Mouse (Mus musculus) MEL (cell line): Measurements from ENCODE around the gene Tff3. TPM values are rescaled to one million over a fixed set of nuclear protein-coding genes. Genes with fewer than 3 reads are reported as not detected.

Source experiments
- DNase-seq: peaks from one replicate; pipeline ENCODE4 v3.0.0; 2011; ENCODE audit warnings: low read depth, low spot score
- H3K27ac ChIP-seq: 2 replicates; pipeline ENCODE4 v1.5.1; 2012; ENCODE audit warnings: low read depth, mild to moderate bottlenecking, control low read depth, low read length, moderate library complexity; ENCODE audit not compliant: control insufficient read depth
- H3K27me3 ChIP-seq, 2 experiments: fragments of 150-350 bp in 1 of 2; sonication (generic) in 1 of 2; 2 replicates each; pipeline ENCODE4 v1.6.1; 2012; ENCODE audit warnings: low read length in 2 of 2, mild to moderate bottlenecking in 2 of 2, improper control_type of control experiment in 1 of 2, moderate library complexity in 1 of 2; ENCODE audit not compliant: insufficient read depth in 2 of 2, control insufficient read depth in 1 of 2
- H3K36me3 ChIP-seq, 2 experiments: 2 replicates each; pipeline ENCODE4 v1.6.1; 2012 to 2014; ENCODE audit warnings: low read length in 2 of 2, improper control_type of control experiment in 1 of 2, inconsistent platforms in 1 of 2, mild to moderate bottlenecking in 1 of 2; ENCODE audit not compliant: insufficient read depth in 2 of 2, control insufficient read depth in 1 of 2
- H3K4me1 ChIP-seq, 2 experiments: fragments of 150-350 bp in 1 of 2; sonication (generic) in 1 of 2; 2 replicates each; pipeline ENCODE4 v1.6.1; 2012; ENCODE audit warnings: low read length in 2 of 2, improper control_type of control experiment in 1 of 2, mild to moderate bottlenecking in 1 of 2; ENCODE audit not compliant: insufficient read depth in 2 of 2, control insufficient read depth in 1 of 2
- H3K4me3 ChIP-seq, 2 experiments: fragments of 150-350 bp in 1 of 2; sonication (generic) in 1 of 2; 2 replicates each; pipeline ENCODE4 v1.5.1; 2012; ENCODE audit warnings: low read depth in 2 of 2, low read length in 2 of 2, mild to moderate bottlenecking in 2 of 2, moderate library complexity in 2 of 2, control low read depth in 1 of 2, improper control_type of control experiment in 1 of 2; ENCODE audit not compliant: control insufficient read depth in 1 of 2, insufficient read depth in 1 of 2
- H3K79me2 ChIP-seq: 2 replicates; pipeline ENCODE4 v1.6.1; 2012; ENCODE audit warnings: mild to moderate bottlenecking, low read length, moderate library complexity; ENCODE audit not compliant: control insufficient read depth, poor library complexity, insufficient read depth
- H3K9ac ChIP-seq: 2 replicates; pipeline ENCODE4 v1.6.1; 2012; ENCODE audit warnings: low read depth, mild to moderate bottlenecking, control low read depth, low read length, moderate library complexity; ENCODE audit not compliant: control insufficient read depth, poor library complexity, severe bottlenecking
- H3K9me3 ChIP-seq: fragments of 150-350 bp; sonication (generic); replicated peaks from 2 replicates; pipeline ENCODE4 v1.6.1; 2012; ENCODE audit warnings: mild to moderate bottlenecking, low read length, improper control_type of control experiment, moderate library complexity; ENCODE audit not compliant: insufficient read depth
- BHLHE40 ChIP-seq: IDR thresholded peaks from 2 replicates; pipeline ENCODE4 v1.6.1; 2012; ENCODE audit warnings: low read depth, mild to moderate bottlenecking, inconsistent platforms, low read length, improper control_type of control experiment, borderline replicate concordance
- CHD1 ChIP-seq: IDR thresholded peaks from 2 replicates; pipeline ENCODE4 v1.6.1; 2012; ENCODE audit warnings: low read depth, mild to moderate bottlenecking, inconsistent platforms, low read length, improper control_type of control experiment
- CHD2 ChIP-seq: IDR thresholded peaks from 2 replicates; pipeline ENCODE4 v1.6.1; 2011; ENCODE audit warnings: low read length, improper control_type of control experiment
- E2F4 ChIP-seq: IDR thresholded peaks from 2 replicates; pipeline ENCODE4 v1.6.1; 2011; ENCODE audit warnings: low read depth, low read length, improper control_type of control experiment, borderline replicate concordance
- EP300 ChIP-seq, 2 experiments: IDR thresholded peaks; 2 replicates each; pipeline ENCODE4 v1.6.1; 2011; ENCODE audit warnings: improper control_type of control experiment in 2 of 2, low read length in 2 of 2, low read depth in 1 of 2, mild to moderate bottlenecking in 1 of 2
- GATA1 ChIP-seq: IDR thresholded peaks from 2 replicates; pipeline ENCODE4 v1.6.1; 2011; ENCODE audit warnings: low read depth, low read length, improper control_type of control experiment
- JUND ChIP-seq: IDR thresholded peaks from 2 replicates; pipeline ENCODE4 v1.6.1; 2011; ENCODE audit warnings: low read depth, mild to moderate bottlenecking, improper control_type of control experiment, low read length
- MAX ChIP-seq: IDR thresholded peaks from 2 replicates; pipeline ENCODE4 v1.6.1; 2011; ENCODE audit warnings: low read length, improper control_type of control experiment
- MYC ChIP-seq: IDR thresholded peaks from 2 replicates; pipeline ENCODE4 v1.6.1; 2011; ENCODE audit warnings: low read depth, mild to moderate bottlenecking, low read length, improper control_type of control experiment, moderate library complexity
- NELFE ChIP-seq: IDR thresholded peaks from 2 replicates; pipeline ENCODE4 v1.6.1; 2011; ENCODE audit warnings: low read depth, low read length, improper control_type of control experiment
- NRF1 ChIP-seq: IDR thresholded peaks from 2 replicates; pipeline ENCODE4 v1.6.1; 2014; ENCODE audit warnings: low read depth, mild to moderate bottlenecking, inconsistent platforms, low read length, improper control_type of control experiment, moderate library complexity; ENCODE audit not compliant: poor library complexity, insufficient read depth, severe bottlenecking
- POLR2A ChIP-seq, 2 experiments: IDR thresholded peaks; 2 replicates each; pipeline ENCODE4 v1.6.1; 2011 to 2012; ENCODE audit warnings: low read length in 2 of 2, mild to moderate bottlenecking in 2 of 2, control low read depth in 1 of 2, improper control_type of control experiment in 1 of 2, low read depth in 1 of 2, moderate library complexity in 1 of 2; ENCODE audit not compliant: control insufficient read depth in 1 of 2, insufficient read depth in 1 of 2, poor library complexity in 1 of 2
- POLR2AphosphoS2 ChIP-seq: IDR thresholded peaks from 2 replicates; pipeline ENCODE4 v1.6.1; 2011; ENCODE audit warnings: low read length, improper control_type of control experiment
- POLR2AphosphoS5 ChIP-seq: IDR thresholded peaks from 2 replicates; pipeline ENCODE4 v1.6.1; 2012; ENCODE audit warnings: low read depth, borderline replicate concordance, mild to moderate bottlenecking, inconsistent platforms, low read length, moderate library complexity, mixed read lengths
- RAD21 ChIP-seq: IDR thresholded peaks from 2 replicates; pipeline ENCODE4 v1.6.1; 2011; ENCODE audit warnings: mild to moderate bottlenecking, low read depth, low read length, improper control_type of control experiment
- SIN3A ChIP-seq: IDR thresholded peaks from 2 replicates; pipeline ENCODE4 v1.6.1; 2012; ENCODE audit warnings: low read length, improper control_type of control experiment, inconsistent platforms
- SMC3 ChIP-seq: IDR thresholded peaks from 2 replicates; pipeline ENCODE4 v1.6.1; 2011; ENCODE audit warnings: low read depth, low read length, improper control_type of control experiment
- TAL1 ChIP-seq: IDR thresholded peaks from 2 replicates; pipeline ENCODE4 v1.6.1; 2012; ENCODE audit warnings: mild to moderate bottlenecking, inconsistent platforms, low read length, moderate library complexity, mixed read lengths
- TCF12 ChIP-seq: IDR thresholded peaks from 2 replicates; pipeline ENCODE4 v1.6.1; 2014; ENCODE audit warnings: low read depth, mild to moderate bottlenecking, inconsistent platforms, low read length, improper control_type of control experiment, moderate library complexity
- UBTF ChIP-seq: IDR thresholded peaks from 2 replicates; pipeline ENCODE4 v1.6.1; 2012; ENCODE audit warnings: low read depth, mild to moderate bottlenecking, inconsistent platforms, low read length, improper control_type of control experiment, moderate library complexity, borderline replicate concordance; ENCODE audit not compliant: insufficient read depth
- USF1 ChIP-seq: IDR thresholded peaks from 2 replicates; pipeline ENCODE4 v1.6.1; 2014; ENCODE audit warnings: low read depth, mild to moderate bottlenecking, inconsistent platforms, low read length, improper control_type of control experiment, moderate library complexity
- USF2 ChIP-seq, 2 experiments: IDR thresholded peaks; 2 replicates each; pipeline ENCODE4 v1.6.1; 2011 to 2012; ENCODE audit warnings: improper control_type of control experiment in 2 of 2, low read length in 2 of 2, borderline replicate concordance in 1 of 2, inconsistent platforms in 1 of 2, low read depth in 1 of 2, mild to moderate bottlenecking in 1 of 2; ENCODE audit not compliant: insufficient read depth in 1 of 2
- ZC3H11A ChIP-seq: IDR thresholded peaks from 2 replicates; pipeline ENCODE4 v1.6.1; 2012; ENCODE audit warnings: low read depth, mild to moderate bottlenecking, inconsistent platforms, low read length, improper control_type of control experiment
- ZKSCAN1 ChIP-seq: IDR thresholded peaks from 2 replicates; pipeline ENCODE4 v1.6.1; 2012; ENCODE audit warnings: low read depth, mild to moderate bottlenecking, inconsistent platforms, low read length, improper control_type of control experiment, moderate library complexity
- ZNF384 ChIP-seq: IDR thresholded peaks from 2 replicates; pipeline ENCODE4 v1.6.1; 2012; ENCODE audit warnings: low read depth, mild to moderate bottlenecking, inconsistent platforms, low read length, improper control_type of control experiment
- polyA plus RNA-seq, 2 experiments: library from polyadenylated mRNA; stranded (reverse) in 1 of 2; unstranded in 1 of 2; fragments of >175 nt in 1 of 2; fragments of >200 nt in 1 of 2; gene quantifications; 2 replicates each; pipeline versions ENCODE4 v1.2.1 to v1.2.4; 2012; ENCODE audit warnings: low replicate concordance in 2 of 2, low read depth in 1 of 2; ENCODE audit not compliant: insufficient read length in 2 of 2, insufficient read depth in 1 of 2, missing spikeins in 1 of 2
- total RNA-seq: library from RNA; depleted of rRNA; stranded (reverse); fragments of 300-350 nt; gene quantifications from 2 replicates; pipeline ENCODE4 v1.2.3, GENCODE M21; 2012

Tff3 gene
- total and polyA plus RNA-seq, 3 experiments, result not detected

GRCm38 (mm10) chr17:31136821-31137220 is 7.4 kb upstream of the Tff3 start:
- no peaks in the 10 kb centered on the region for H3K9me3 ChIP-seq
- no peaks in the 10 kb centered on the region for H3K36me3 ChIP-seq
- H3K27me3 ChIP-seq, result no peaks in the 10 kb centered on the region; a peak in 1 of 4 replicates
- no peaks in the 10 kb centered on the region for H3K79me2 ChIP-seq
- no peak for DNase-seq
- TF ChIP-seq ZKSCAN1 (no peak), USF2 (IDR thresholded peaks at IDR 0.05; ENCODE audit: borderline replicate concordance in 1 of 2, insufficient read depth in 1 of 2, low read depth in 1 of 2, low read length in 2 of 2) (no peak), CHD2 (no peak), POLR2AphosphoS2 (no peak), SMC3 (no peak), TCF12 (no peak), GATA1 (no peak), POLR2AphosphoS5 (no peak), NRF1 (no peak), EP300 (IDR thresholded peaks at IDR 0.05; ENCODE audit: low read depth in 1 of 2, low read length in 2 of 2) (no peak), RAD21 (no peak), USF1 (no peak), MYC (no peak), NELFE (no peak), SIN3A (no peak), CHD1 (no peak), UBTF (no peak), MAX (no peak), JUND (no peak)
- no peak overlapping the region for H3K4me3 ChIP-seq
- H3K4me1 ChIP-seq, result 0 out of 4 replicates have a peak, but pooled peaks cover 0 to 2% of the 10 kb centered on the region in 2 experiments
- no peak overlapping the region for H3K9ac ChIP-seq
- no peak overlapping the region for H3K27ac ChIP-seq

DNA sequence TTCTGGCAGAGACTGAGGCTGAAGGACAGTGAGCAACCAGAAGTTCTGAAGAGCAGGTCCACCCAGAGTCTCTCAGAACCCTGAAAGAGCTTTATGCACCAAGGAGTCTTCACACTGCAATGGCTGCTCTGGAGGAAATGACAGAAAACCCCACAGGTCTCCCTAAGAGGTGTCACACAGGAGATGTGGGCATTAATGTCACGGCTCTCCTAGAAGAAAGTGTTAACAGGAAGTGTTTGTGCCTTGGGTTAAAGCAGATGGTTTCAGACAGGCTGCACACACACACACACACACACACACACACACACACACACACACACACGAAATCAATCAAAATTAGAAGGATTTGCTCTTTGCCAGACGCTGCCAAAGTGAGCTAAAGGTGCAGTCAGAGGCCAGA is 6.8 kb upstream of the Tff3 start:
- DNase-seq, result no peak
- no peak overlapping the region for H3K9ac ChIP-seq
- TF ChIP-seq SIN3A, result no peak
- no peak for TF ChIP-seq E2F4
- no peak for TF ChIP-seq ZNF384
- TF ChIP-seq BHLHE40, result no peak
- no peak for TF ChIP-seq GATA1
- TF ChIP-seq ZKSCAN1, result no peak
- no peak for TF ChIP-seq TAL1
- no peak for TF ChIP-seq POLR2AphosphoS2
- no peak for TF ChIP-seq ZC3H11A
- no peak for TF ChIP-seq POLR2A (IDR thresholded peaks at IDR 0.05; ENCODE audit: control insufficient read depth in 1 of 2, insufficient read depth in 1 of 2, low read depth in 1 of 2, low read length in 2 of 2, poor library complexity in 1 of 2)
- TF ChIP-seq, all 39 proteins: peak for 0
- Histone ChIP-seq H3K27me3 (no peaks in the 10 kb centered on the region; a peak in 1 of 4 replicates), H3K4me1 (0 out of 4 replicates have a peak, but pooled peaks cover 0 to 2% of the 10 kb centered on the region in 2 experiments), H3K27ac (no peak overlapping the region), H3K79me2 (no peaks in the 10 kb centered on the region), H3K9me3 (no peaks in the 10 kb centered on the region), H3K36me3 (no peaks in the 10 kb centered on the region), H3K4me3 (no peak overlapping the region)
